In genomic region chr12:32826971-32827370, GRCm38 (mm10) we compare ENCODE assay signal across 9 mouse cellular contexts. TPM values are rescaled to one million over a fixed set of nuclear protein-coding genes. Genes with fewer than 3 reads are reported as not detected.
A peak's percentile ranks its signal among the peaks of the same experiment; 100 is the strongest.
DNase-seq lines count a peak whose midpoint lies in the region; ATAC-seq lines count a peak whose summit lies in the region.
"Had no signal": no experiment of that assay in that cellular context is flagged by ENCODE, and none has a peak within 500 bp of the region (broad histone marks: within the 10 kb centered on the region; RNA-seq: fewer than 3 reads in every experiment).

No protein-coding gene starts in this region.

- no peak overlapping the region for H3K9ac ChIP-seq in intestine, embryonic 14.5 days (ENCODE audit: low read length)
- H3K9ac ChIP-seq in intestine, embryonic 15.5 days: no peak overlapping the region
- H3K9ac ChIP-seq in hindbrain, embryonic 14.5 days: no peak overlapping the region
- H3K9ac ChIP-seq: midbrain, embryonic 12.5 days had no signal

- DNase-seq in intestine, embryonic 14.5 days (ENCODE audit: low spot score): peak; percentile 58
- peak; percentile 87 for DNase-seq in CD4-positive, CD25-positive, alpha-beta regulatory T cell, adult 2 months (ENCODE audit: low read depth, low spot score)
- peak; percentile 69 for DNase-seq in T-cell, adult 2 months (ENCODE audit: low spot score)
- peak; percentile 56 for DNase-seq in embryonic facial prominence, embryonic 10.5 days (ENCODE audit: low spot score)
- peak; percentile 44 to 46 for DNase-seq in left cerebral cortex, postnatal 14 days (ENCODE audit: low spot score in 2 of 2)
- peak; percentile 47 for DNase-seq in retina, embryonic 14.5 days (ENCODE audit: low spot score)
- no peak for DNase-seq in hindbrain, embryonic 14.5 days (ENCODE audit: low spot score)

- WGBS in intestine, embryonic 14.5 days: 33% methylated on average over 3 of the region's 3 CpGs
- WGBS in intestine, embryonic 15.5 days: 41% methylated on average over 3 of the region's 3 CpGs
- WGBS in embryonic facial prominence, embryonic 10.5 days: 39% methylated on average over 3 of the region's 3 CpGs
- 39% methylated on average over 3 of the region's 3 CpGs for WGBS in hindbrain, embryonic 14.5 days

- no peak overlapping the region for H3K4me2 ChIP-seq in intestine, embryonic 14.5 days (ENCODE audit: low read length)
- no peak overlapping the region for H3K4me2 ChIP-seq in intestine, embryonic 15.5 days (replicated peaks)
- H3K4me2 ChIP-seq in hindbrain, embryonic 14.5 days (replicated peaks): no peak overlapping the region
- H3K4me2 ChIP-seq: midbrain, embryonic 12.5 days had no signal

- peaks cover 8% of the 10 kb centered on the region for H3K36me3 ChIP-seq in intestine, embryonic 14.5 days (ENCODE audit: control insufficient read depth, insufficient read depth, low read length)
- no peaks in the 10 kb centered on the region for H3K36me3 ChIP-seq in intestine, embryonic 15.5 days
- peaks cover 45% of the 10 kb centered on the region for H3K36me3 ChIP-seq in embryonic facial prominence, embryonic 10.5 days (replicated peaks)
- peaks cover 8% of the 10 kb centered on the region; the same call in 1 of the 2 replicates for H3K36me3 ChIP-seq in hindbrain, embryonic 14.5 days (replicated peaks; ENCODE audit: control insufficient read depth, insufficient read depth)

- intact Hi-C loops in left cerebral cortex, postnatal 14 days (cut with DNase I): loop anchor here (10.0 kb wide), 1 partner anchor 112 kb away; no protein-coding TSS in a partner anchor

- no peaks in the 10 kb centered on the region for H3K9me3 ChIP-seq in intestine, embryonic 14.5 days (ENCODE audit: control insufficient read depth, low read length)
- H3K9me3 ChIP-seq in intestine, embryonic 15.5 days: no peaks in the 10 kb centered on the region
- no peaks in the 10 kb centered on the region for H3K9me3 ChIP-seq in embryonic facial prominence, embryonic 10.5 days
- H3K9me3 ChIP-seq in hindbrain, embryonic 14.5 days (ENCODE audit: control insufficient read depth, low read length): no peaks in the 10 kb centered on the region
- H3K9me3 ChIP-seq: midbrain, embryonic 12.5 days had no signal

- H3K27me3 ChIP-seq in intestine, embryonic 14.5 days (replicated peaks; ENCODE audit: control insufficient read depth, insufficient read depth, low read length): no peaks in the 10 kb centered on the region
- H3K27me3 ChIP-seq in intestine, embryonic 15.5 days (replicated peaks): no peaks in the 10 kb centered on the region
- H3K27me3 ChIP-seq in embryonic facial prominence, embryonic 10.5 days (replicated peaks; ENCODE audit: low read depth, poor library complexity, severe bottlenecking): no peaks in the 10 kb centered on the region
- H3K27me3 ChIP-seq in hindbrain, embryonic 14.5 days (ENCODE audit: control insufficient read depth, insufficient read depth, low read length): no peaks in the 10 kb centered on the region
- H3K27me3 ChIP-seq: midbrain, embryonic 12.5 days had no signal

- H3K4me1 ChIP-seq in intestine, embryonic 14.5 days (replicated peaks; ENCODE audit: control insufficient read depth, insufficient read depth, low read length): no peaks in the 10 kb centered on the region
- no peaks in the 10 kb centered on the region for H3K4me1 ChIP-seq in intestine, embryonic 15.5 days (replicated peaks)
- H3K4me1 ChIP-seq in embryonic facial prominence, embryonic 10.5 days: peaks cover 13% of the 10 kb centered on the region
- no peaks in the 10 kb centered on the region for H3K4me1 ChIP-seq in hindbrain, embryonic 14.5 days (replicated peaks; ENCODE audit: control insufficient read depth, insufficient read depth, low read length)

- no peak overlapping the region for H3K27ac ChIP-seq in intestine, embryonic 14.5 days (ENCODE audit: low read depth)
- no peak overlapping the region for H3K27ac ChIP-seq in intestine, embryonic 15.5 days
- no peak overlapping the region for H3K27ac ChIP-seq in embryonic facial prominence, embryonic 10.5 days (replicated peaks)
- no peak overlapping the region for H3K27ac ChIP-seq in hindbrain, embryonic 14.5 days
- H3K27ac ChIP-seq: midbrain, embryonic 12.5 days had no signal

- ATAC-seq in intestine, embryonic 14.5 days (replicated peaks; ENCODE audit: low FRiP score, low TSS enrichment, low read depth): no peak
- ATAC-seq in intestine, embryonic 15.5 days: no peak
- ATAC-seq in hindbrain, embryonic 14.5 days (ENCODE audit: low FRiP score): no peak

- no peak overlapping the region for H3K4me3 ChIP-seq in intestine, embryonic 14.5 days (ENCODE audit: low read depth, low read length)
- no peak overlapping the region for H3K4me3 ChIP-seq in intestine, embryonic 15.5 days (replicated peaks)
- H3K4me3 ChIP-seq in embryonic facial prominence, embryonic 10.5 days: no peak overlapping the region
- no peak overlapping the region for H3K4me3 ChIP-seq in hindbrain, embryonic 14.5 days (replicated peaks; ENCODE audit: low read length)
- H3K4me3 ChIP-seq: midbrain, embryonic 12.5 days had no signal

RNA-seq across cellular contexts. Expression of gene Nampt, which starts 7.6 kb away (rescaled TPM):
- 28.4 and 29.6 TPM in 2 replicates for polyA plus RNA-seq in intestine, embryonic 14.5 days (2014; fragmentation: Nextera tagmentation; extraction: Ambion mirVana)
- polyA plus RNA-seq in intestine, embryonic 15.5 days (2015; fragmentation: Nextera tagmentation; extraction: Ambion mirVana): 26.2 and 31.0 TPM in 2 replicates
- polyA plus RNA-seq in embryonic facial prominence, embryonic 10.5 days (2016; fragmentation: Nextera tagmentation; extraction: Ambion mirVana): 37.6 and 39.6 TPM in 2 replicates
- 10 to 100 TPM; 34.0 to 37.1 TPM for total RNA-seq in left cerebral cortex, postnatal 14 days (2021)
- 39.3 and 42.7 TPM in 2 replicates for polyA plus RNA-seq in hindbrain, embryonic 14.5 days (2014; fragmentation: Nextera tagmentation; extraction: Ambion mirVana)
